Mouse (Mus musculus): ENCODE data around the gene Dleu7.

DNA sequence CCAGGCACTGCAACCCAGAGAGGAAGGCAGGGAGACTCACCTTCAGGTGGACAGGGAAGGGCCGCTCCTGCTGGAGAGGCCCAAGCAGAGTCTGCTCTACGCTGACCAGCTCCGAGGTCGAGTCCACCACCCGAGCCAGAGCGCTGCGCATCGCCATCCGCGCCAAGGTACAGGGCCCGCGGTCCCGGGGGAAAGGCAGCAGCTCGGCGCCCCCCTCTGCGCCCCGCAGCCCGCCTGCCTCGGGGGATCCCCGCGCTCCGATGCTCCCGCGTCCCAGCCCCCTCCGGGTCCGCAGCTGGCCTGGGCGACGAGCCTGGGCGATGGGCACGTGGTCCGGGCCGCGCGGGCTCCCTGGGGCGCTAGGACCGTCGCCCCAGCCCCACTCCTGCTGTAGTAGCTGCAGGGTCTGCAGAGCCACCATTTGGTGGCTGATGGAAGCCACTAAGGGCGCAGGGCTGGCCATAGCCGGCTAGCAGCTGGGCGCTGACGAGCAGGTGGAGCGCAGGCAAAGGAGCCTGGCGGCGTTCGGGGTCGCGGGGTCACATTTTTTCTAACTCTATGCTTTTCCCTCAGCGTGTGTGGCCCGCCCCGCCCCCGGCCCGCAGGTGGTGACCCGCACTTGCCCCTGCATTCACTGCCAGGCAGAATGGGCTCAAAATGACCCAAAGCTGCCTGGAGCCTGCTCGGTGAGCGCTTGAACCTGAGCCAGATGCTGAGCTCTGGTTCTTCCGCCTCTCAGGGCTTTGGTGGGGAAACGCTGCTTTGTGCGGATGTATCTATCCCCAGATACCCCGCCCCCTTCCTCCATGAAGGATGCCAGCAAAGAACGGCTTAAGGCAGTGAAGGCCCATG, at the start of gene Dleu7, which contains the start of gene Rnaseh2b:
- TF ChIP-seq CTCF (IDR thresholded peaks at IDR 0.05; ENCODE audit: low read depth) (no peak), EP300 (optimal IDR thresholded peaks at IDR 0.05) (no peak)

All from stomach, postnatal 0 days (tissue).